9 mouse cellular contexts compared by ENCODE assay signal in genomic region chr13:64002945-64003459, GRCm38 (mm10).
DNase-seq lines count a peak whose midpoint lies in the region; ATAC-seq and TF ChIP-seq lines count a peak whose summit lies in the region.
"Had no signal": no experiment of that assay in that cellular context is flagged by ENCODE, and none has a peak within 500 bp of the region (broad histone marks: within the 10 kb centered on the region; RNA-seq: fewer than 3 reads in every experiment).

No protein-coding gene starts in this region.

- no peaks in the 10 kb centered on the region for H3K27me3 ChIP-seq in kidney, embryonic 15.5 days
- H3K27me3 ChIP-seq in hindbrain, postnatal 0 days (ENCODE audit: insufficient read depth, low read length): no peaks in the 10 kb centered on the region
- H3K27me3 ChIP-seq in neural tube, embryonic 11.5 days (ENCODE audit: control insufficient read depth, insufficient read depth, low read length): no peaks in the 10 kb centered on the region

- WGBS in kidney, embryonic 15.5 days: 7% methylated on average over 6 of the region's 6 CpGs
- WGBS in hindbrain, postnatal 0 days: 6% methylated on average over 6 of the region's 6 CpGs
- WGBS in neural tube, embryonic 11.5 days: 1% methylated on average over 6 of the region's 6 CpGs

- H3K9ac ChIP-seq in kidney, embryonic 15.5 days: no peak overlapping the region
- no peak overlapping the region for H3K9ac ChIP-seq in hindbrain, postnatal 0 days (replicated peaks; ENCODE audit: low read length)
- no peak overlapping the region for H3K9ac ChIP-seq in neural tube, embryonic 11.5 days (ENCODE audit: low read length)

- no peak for TF ChIP-seq CTCF in brain, embryonic 14.5 days (IDR thresholded peaks at IDR 0.05; ENCODE audit: borderline replicate concordance, extremely low read depth, insufficient read depth, insufficient read length)
- no peak for TF ChIP-seq CTCF in hindbrain, postnatal 0 days (IDR thresholded peaks at IDR 0.05; ENCODE audit: low read depth)

- no peaks in the 10 kb centered on the region for H3K9me3 ChIP-seq in kidney, embryonic 15.5 days (replicated peaks)
- no peaks in the 10 kb centered on the region for H3K9me3 ChIP-seq in hindbrain, postnatal 0 days (ENCODE audit: low read length)
- no peaks in the 10 kb centered on the region for H3K9me3 ChIP-seq in neural tube, embryonic 11.5 days (ENCODE audit: control insufficient read depth, low read length)

- intact Hi-C loops in heart, postnatal 25 days (cut with DNase I): no loop called here

- no peaks in the 10 kb centered on the region for H3K36me3 ChIP-seq in kidney, embryonic 15.5 days
- H3K36me3 ChIP-seq in hindbrain, postnatal 0 days (ENCODE audit: insufficient read depth, low read length): no peaks in the 10 kb centered on the region
- no peaks in the 10 kb centered on the region for H3K36me3 ChIP-seq in neural tube, embryonic 11.5 days (ENCODE audit: control insufficient read depth, insufficient read depth, low read length)

- no peak overlapping the region for H3K4me2 ChIP-seq in kidney, embryonic 15.5 days
- no peak overlapping the region for H3K4me2 ChIP-seq in hindbrain, postnatal 0 days (ENCODE audit: low read depth, low read length)
- H3K4me2 ChIP-seq in neural tube, embryonic 11.5 days (ENCODE audit: low read depth): no peak overlapping the region

- H3K4me3 ChIP-seq in kidney, embryonic 15.5 days (replicated peaks): no peak overlapping the region
- no peak overlapping the region for H3K4me3 ChIP-seq in hindbrain, postnatal 0 days (ENCODE audit: low read length)
- no peak overlapping the region for H3K4me3 ChIP-seq in neural tube, embryonic 11.5 days (ENCODE audit: low read depth, low read length)

- no peak for DNase-seq in kidney, adult 9 months
- peak; percentile 70 for DNase-seq in brain, embryonic 14.5 days (ENCODE audit: low read depth)
- DNase-seq in hindbrain, postnatal 0 days (ENCODE audit: low spot score): peak; percentile 74
- DNase-seq in neural tube, embryonic 11.5 days (ENCODE audit: low spot score): peak; percentile 66
- no peak for DNase-seq in adrenal gland, adult 8-10 months
- DNase-seq in MN1 (ENCODE audit: low spot score): no peak
- DNase-seq in heart, postnatal 25 days (ENCODE audit: low spot score): no peak
- DNase-seq: layer of hippocampus, postnatal 36 days had no signal

- H3K27ac ChIP-seq in kidney, embryonic 15.5 days: peak overlapping the region; percentile 64
- H3K27ac ChIP-seq in hindbrain, postnatal 0 days: peak overlapping the region; percentile 49; the same call in 1 of the 2 replicates
- H3K27ac ChIP-seq in neural tube, embryonic 11.5 days (ENCODE audit: low read depth, low read length): no peak overlapping the region

- TF ChIP-seq POLR2A in brain, embryonic 14.5 days (IDR thresholded peaks at IDR 0.05; ENCODE audit: borderline replicate concordance, extremely low read depth, insufficient read depth, insufficient read length, poor library complexity, severe bottlenecking): no peak

- H3K4me1 ChIP-seq in kidney, embryonic 15.5 days: peaks cover 19% of the 10 kb centered on the region
- H3K4me1 ChIP-seq in hindbrain, postnatal 0 days (ENCODE audit: insufficient read depth, low read length): 0 out of 2 replicates have a peak, but pooled peaks cover 7% of the 10 kb centered on the region
- peaks cover 9% of the 10 kb centered on the region for H3K4me1 ChIP-seq in neural tube, embryonic 11.5 days (ENCODE audit: control insufficient read depth, insufficient read depth, low read length)

- ATAC-seq in kidney, embryonic 15.5 days (replicated peaks; ENCODE audit: low FRiP score): peak; percentile 85
- peak; percentile 89 for ATAC-seq in hindbrain, postnatal 0 days
- ATAC-seq in neural tube, embryonic 11.5 days (ENCODE audit: insufficient read depth, low FRiP score, low TSS enrichment): peak; percentile 77

Comparison
In these comparisons a context has a peak if more than half of its experiments do, and no peak if none do; other contexts are left out.
1. DNase-seq: peak in brain, embryonic 14.5 days (single experiment), hindbrain, postnatal 0 days (single experiment) and neural tube, embryonic 11.5 days (single experiment); none in kidney, adult 9 months (single experiment), adrenal gland, adult 8-10 months (single experiment), MN1 (single experiment) and heart, postnatal 25 days (single experiment).
2. Peak in every context shown above with its lines, with median percentiles within 50 percentile points of each other: ATAC-seq.